Mouse (Mus musculus) splenic B cell, adult 2 months (primary cell): Measurements from ENCODE around the gene Cdc14a.

Source experiments
- DNase-seq: peaks from one replicate; pipeline ENCODE4 v3.0.0-alpha.2; 2011; ENCODE audit warnings: low read depth, low spot score
- H3K27me3 ChIP-seq: 2 replicates; pipeline ENCODE4 v1.6.1; 2012; ENCODE audit warnings: mild to moderate bottlenecking, low read length, moderate library complexity, mixed read lengths; ENCODE audit not compliant: control insufficient read depth, poor library complexity, insufficient read depth, severe bottlenecking
- H3K36me3 ChIP-seq: 2 replicates; pipeline ENCODE4 v1.6.1; 2012; ENCODE audit warnings: mild to moderate bottlenecking, low read length, moderate library complexity, mixed read lengths; ENCODE audit not compliant: control insufficient read depth, poor library complexity, insufficient read depth, severe bottlenecking

The Cdc14a gene

DNA sequence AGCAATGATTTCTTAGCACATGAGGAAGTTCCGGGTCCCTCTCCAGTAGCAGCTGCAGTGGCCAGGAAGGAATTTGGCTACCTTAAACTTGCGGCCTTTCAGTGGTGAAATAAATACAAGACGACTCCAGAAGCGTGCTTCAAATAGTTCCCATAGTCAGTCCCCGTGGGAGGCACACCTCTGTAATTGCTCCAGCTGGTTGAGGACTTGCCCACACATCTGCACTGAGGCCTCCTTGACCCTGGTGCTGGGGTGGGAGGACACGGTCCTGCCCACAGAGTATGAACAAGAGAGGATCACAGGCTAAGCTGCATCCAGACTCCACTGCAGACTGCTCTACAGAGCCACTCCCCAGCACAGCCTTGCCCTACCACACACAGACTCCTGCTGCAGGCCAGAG is 85.2 kb downstream of the Cdc14a start:
- no peak for DNase-seq
- H3K27me3 ChIP-seq = no peaks in the 10 kb centered on the region
- H3K36me3 ChIP-seq = peaks cover 2% of the 10 kb centered on the region; the same call in 1 of the 2 replicates

DNA sequence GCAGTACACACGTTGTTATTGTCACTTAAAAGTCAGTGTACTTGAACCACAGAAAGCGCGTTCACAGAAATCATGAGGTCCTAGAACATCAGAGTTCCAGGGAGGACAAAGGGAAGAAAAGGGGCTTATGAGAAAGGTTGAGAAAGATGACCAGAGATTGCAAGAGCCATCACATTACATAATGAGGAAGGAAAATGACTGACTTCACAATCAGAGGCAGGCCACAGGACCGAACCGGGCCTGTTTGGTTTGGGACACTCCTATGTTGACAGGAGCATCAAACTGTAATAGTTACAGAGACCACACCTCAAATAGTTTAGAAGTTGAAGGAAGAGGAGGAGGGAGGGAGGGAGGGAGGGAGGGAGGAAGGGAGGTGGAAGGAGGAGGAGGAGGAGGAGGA is 86.0 kb downstream of the Cdc14a start:
- Histone ChIP-seq H3K27me3 (no peaks in the 10 kb centered on the region), H3K36me3 (peaks cover 2% of the 10 kb centered on the region; the same call in 1 of the 2 replicates)
- DNase-seq = no peak

DNA sequence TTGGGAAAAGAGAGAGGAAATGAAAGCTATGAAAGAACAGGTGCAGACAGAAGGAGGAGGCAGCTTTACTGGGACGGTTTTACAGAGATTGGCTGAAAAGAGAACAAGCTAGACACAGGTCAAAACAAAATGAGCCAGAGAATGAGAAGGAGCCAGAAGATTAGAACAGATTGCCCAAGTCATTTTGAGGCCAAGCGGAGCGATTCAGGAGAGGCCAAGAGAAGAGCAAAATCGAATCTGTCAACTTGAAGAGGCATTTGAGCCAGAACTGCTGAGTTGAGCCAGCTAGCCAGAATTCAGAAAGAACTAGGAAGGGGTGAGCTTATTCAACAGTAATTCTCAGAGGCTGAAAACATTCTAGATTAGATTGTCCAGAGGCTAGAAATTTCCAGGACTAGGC is 88.8 kb downstream of the Cdc14a start:
- no peak for DNase-seq
- peaks cover 2% of the 10 kb centered on the region; the same call in 1 of the 2 replicates for H3K36me3 ChIP-seq
- no peaks in the 10 kb centered on the region for H3K27me3 ChIP-seq

DNA sequence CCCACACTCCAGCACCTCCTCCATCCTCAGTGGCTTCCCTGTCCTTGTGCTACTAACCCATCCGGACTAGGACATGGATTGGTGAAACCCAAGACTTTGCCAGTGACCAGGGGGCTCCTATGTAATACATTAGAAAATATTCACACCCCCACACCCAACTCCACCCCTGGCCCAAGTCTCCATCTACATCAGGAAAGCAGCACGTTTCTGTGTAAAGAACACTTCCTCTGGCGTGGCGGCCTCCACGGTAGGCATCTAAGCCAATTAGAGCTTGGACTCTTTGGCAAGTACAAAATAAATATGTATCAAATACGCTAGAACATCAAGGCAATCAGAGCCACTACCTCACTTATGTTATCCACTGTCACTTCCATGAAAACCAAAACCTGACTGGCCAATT is 90.1 kb downstream of the Cdc14a start:
- Histone ChIP-seq H3K36me3 (peaks cover 2% of the 10 kb centered on the region; the same call in 1 of the 2 replicates), H3K27me3 (no peaks in the 10 kb centered on the region)
- no peak for DNase-seq

DNA sequence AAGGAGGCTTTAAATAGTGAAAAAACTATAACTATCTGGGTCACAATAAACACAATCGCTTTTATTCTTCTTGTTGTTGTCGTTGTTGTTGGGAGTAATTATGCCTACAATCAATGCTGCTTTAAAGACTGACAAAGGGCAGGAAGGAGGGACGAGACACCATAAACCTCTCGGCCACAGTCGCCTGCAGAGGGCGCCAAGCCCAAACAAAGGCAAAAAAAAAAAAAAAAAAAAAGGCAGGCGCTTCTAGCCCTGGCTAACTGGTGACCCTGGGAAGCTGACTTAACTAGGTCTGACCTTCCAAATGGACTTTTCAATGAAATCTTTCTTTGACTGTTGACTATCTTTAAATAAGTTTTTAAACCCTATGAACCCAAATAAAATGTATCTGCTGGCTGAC is 90.6 kb downstream of the Cdc14a start:
- peaks cover 2% of the 10 kb centered on the region; the same call in 1 of the 2 replicates for H3K36me3 ChIP-seq
- peak; percentile 60 for DNase-seq
- no peaks in the 10 kb centered on the region for H3K27me3 ChIP-seq

DNA sequence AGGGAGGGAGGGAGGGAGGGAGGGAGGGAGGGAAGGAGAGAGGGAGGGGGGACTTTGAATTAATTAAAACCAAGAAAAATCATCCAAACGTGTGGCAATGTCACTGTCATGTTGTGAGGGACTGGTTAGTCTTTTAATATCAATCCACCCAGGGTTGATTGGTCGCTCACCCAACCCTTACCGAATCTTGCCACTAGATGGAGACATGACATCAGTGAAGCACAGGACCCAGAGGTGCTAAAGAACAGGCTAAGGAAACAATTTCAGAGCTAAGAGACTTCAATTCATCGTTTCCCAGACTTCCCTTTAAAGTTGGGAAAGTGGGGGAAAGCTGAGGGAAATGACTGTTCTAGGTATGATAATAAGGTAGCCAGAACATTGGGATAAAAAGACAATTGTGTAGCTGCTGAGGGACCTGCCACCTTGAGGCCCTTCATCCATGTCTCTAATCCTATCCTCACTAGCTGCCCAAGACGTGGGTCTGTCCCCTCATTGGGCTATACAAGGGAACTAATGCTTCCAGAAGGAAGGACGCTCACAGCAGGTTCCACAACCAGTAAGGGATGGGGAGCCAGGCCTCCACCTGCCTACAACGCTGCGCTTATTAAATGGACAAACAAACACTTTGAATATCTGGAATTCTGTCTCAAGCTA is 91.9 kb downstream of the Cdc14a start:
- Histone ChIP-seq H3K36me3 (peaks cover 2% of the 10 kb centered on the region; the same call in 1 of the 2 replicates), H3K27me3 (no peaks in the 10 kb centered on the region)
- peak; percentile 80 for DNase-seq

DNA sequence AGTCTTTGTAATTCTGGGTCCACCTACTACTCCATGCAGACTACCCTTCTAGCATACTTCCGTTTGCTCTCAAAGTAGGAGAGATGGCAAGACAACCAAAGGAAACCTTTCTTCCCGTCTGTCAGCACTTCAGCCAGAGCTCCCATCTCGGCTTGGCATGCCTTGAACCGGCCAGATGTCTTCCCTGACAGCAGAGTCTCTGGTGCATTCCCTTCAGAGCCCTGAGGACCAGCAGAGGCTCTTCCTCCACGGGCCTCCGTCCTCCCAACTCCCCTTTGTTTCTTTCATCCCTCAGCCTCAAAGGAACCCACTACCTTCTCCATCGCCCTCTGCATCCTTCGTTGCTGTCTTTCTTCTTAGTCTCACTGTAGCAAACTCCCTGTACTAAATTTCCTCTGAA is 93.9 kb downstream of the Cdc14a start:
- H3K36me3 ChIP-seq = peaks cover 2% of the 10 kb centered on the region; the same call in 1 of the 2 replicates
- DNase-seq = no peak

DNA sequence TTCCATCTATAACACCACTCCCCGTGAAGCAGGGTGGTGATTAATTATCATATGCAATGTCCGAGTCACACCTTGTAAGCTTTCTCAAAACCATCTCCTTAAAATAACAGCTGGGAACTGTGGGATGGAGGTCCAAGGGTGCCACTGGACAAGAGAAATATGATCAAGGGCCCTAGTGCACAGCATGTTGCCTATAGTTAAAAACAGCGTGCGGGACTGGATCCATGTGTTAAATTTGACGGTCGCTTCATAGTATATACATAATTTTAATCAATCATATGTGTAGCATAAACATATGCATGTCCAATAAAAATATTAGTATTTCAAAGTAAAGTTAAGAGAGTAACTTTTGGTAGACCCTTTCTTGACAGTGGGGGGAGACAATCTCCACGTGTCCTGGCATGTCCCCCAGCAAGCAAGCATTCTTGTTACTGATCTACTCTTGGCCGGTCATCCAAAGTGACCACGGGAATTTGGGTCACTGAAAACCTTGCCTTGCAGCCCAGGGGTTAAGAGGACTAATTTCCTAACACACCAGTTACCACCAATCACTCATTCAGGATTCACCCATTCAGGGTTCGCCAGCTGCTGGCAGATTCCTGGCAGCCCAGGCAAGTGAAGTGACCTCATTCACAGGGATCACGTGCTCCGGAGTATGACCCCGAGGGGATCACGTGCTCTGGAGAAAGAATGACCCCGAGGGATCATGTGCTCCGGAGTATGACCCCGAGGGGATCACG is 94.6 kb downstream of the Cdc14a start:
- H3K27me3 ChIP-seq = no peaks in the 10 kb centered on the region
- peaks cover 2% of the 10 kb centered on the region; the same call in 1 of the 2 replicates for H3K36me3 ChIP-seq
- DNase-seq = no peak

More for the DNA sequence above, 93.9 kb downstream of the Cdc14a start:
- no peaks in the 10 kb centered on the region for H3K27me3 ChIP-seq

DNA sequence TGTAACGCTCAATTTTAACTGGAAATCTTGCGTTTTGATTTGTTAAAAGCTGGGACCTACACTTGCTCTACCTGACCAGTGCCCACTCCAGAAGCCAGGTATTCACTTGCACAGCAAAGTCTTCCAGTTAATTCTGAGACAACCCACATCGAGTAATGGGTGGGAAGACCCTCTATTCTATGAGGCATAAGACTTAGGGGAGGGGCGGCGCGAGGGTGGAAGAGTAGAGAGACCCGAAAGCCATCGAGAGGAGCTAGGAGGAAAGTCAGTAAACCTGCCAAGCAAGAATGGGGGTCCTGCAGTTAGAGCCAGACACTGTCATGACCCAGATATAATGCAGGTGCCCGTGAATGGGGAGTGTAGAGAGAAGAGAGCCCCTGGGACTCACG is 96.2 kb downstream of the Cdc14a start:
- H3K27me3 ChIP-seq = no peaks in the 10 kb centered on the region
- H3K36me3 ChIP-seq = peaks cover 2% of the 10 kb centered on the region; the same call in 1 of the 2 replicates
- no peak for DNase-seq

DNA sequence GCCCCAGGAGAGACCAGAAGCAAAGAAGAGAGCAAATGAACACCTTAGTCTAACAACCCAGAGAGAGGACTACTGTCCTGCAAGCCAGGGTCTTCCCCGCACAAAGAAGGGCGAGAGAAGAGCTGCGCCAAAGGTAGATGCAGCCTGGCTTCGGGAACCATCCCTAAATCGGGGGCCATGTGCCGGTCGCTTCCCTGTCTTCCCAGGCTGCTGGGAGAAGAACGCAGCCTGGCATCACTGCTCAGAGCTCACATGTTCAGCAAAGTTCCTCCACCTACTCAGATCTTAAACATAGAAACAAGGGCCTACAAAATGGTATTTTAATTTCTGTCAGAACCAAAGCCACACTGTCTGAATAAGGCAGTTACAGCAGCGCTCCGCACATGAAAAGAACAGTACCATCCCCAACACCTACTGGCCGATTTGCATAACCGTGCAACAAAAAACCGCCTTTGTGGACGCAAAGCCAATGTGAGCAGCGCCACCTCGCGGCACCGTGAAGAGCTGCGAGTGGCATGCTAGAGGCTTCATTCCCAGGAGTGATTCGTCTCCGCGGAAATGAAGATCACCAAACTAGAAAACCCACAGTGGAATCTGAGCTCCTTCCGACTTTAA is 96.7 kb downstream of the Cdc14a start:
- Histone ChIP-seq H3K27me3 (no peaks in the 10 kb centered on the region), H3K36me3 (peaks cover 2% of the 10 kb centered on the region; the same call in 1 of the 2 replicates)
- DNase-seq = peak; percentile 81

DNA sequence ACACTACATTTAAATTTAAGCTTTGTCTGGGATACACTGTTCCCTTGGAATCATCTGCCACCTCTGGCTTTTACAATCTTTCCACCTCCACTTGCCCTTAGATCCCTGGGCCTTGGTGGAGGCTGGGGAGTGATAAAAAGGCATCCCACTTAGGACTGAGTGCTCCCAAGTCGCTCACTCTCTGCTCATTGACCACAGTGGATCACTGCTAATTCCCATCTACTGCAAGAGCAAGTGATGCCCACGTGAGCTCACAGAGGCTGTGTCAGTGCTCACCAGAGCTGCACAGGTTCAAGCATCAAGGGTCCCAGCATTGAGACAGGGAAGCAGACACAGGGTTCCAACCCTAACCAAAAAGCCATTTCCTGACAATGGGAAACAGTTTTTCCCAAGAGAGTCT is 98.3 kb downstream of the Cdc14a start:
- DNase-seq = no peak
- peaks cover 2% of the 10 kb centered on the region; the same call in 1 of the 2 replicates for H3K36me3 ChIP-seq
- H3K27me3 ChIP-seq = no peaks in the 10 kb centered on the region

DNA sequence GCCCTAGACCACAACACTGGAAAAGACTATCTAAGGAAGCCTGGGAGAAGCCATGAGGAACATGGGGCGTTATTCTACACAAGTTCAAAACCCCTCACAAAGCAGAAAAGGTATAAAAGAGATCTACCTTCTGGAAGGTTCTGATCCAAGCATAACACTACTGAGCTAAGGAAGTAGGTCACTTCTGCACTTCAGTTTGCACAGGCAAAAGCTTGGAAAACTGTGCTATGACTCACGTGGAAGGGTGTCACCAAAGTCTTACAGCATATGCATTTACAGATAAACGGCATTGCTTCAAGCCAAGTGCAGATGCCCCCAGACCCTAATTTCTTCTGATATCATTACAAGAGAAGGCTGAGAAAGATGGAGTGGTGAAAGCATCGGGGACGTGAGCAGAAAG is 104.1 kb downstream of the Cdc14a start:
- Histone ChIP-seq H3K27me3 (no peaks in the 10 kb centered on the region), H3K36me3 (peaks cover 5% of the 10 kb centered on the region)
- no peak for DNase-seq

DNA sequence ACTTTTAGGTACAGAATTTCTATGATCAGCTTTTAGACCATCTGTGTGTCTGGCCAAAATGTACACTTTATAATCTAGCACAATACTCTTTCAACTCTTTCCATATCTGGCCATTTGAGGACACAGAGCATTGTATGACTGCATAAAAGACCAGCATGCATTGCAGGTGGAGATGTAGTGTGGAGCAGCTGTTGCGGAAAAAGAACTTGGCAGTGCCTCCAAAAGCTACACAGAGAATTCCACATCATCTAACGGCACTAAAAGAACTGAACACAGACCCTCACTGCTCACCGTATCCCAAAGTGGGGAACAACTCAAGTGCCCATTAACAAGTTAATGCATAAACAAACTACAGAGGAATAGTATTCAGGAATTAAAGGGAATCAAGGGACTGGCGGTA is 112.0 kb downstream of the Cdc14a start:
- Histone ChIP-seq H3K36me3 (no peaks in the 10 kb centered on the region; the same call in 1 of the 2 replicates), H3K27me3 (no peaks in the 10 kb centered on the region)
- no peak for DNase-seq

DNA sequence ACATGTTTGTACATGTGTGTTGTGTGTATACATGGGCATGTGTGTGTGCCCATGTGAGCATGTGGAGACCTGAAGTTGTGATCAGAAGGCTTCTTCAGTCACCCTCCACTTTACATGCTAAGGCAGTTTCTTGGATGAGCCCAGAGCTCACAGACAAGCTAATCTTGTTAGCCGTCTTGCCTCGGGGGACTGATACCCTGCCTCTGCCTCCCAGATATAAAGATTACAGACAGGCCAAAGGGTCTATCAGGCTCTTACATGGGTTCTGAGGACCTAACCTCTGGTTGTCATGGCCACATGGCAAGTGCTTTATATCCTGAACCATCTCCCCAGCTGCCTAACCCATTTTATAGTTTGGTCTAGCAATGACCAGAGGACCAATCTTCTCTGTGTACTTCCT is 112.7 kb downstream of the Cdc14a start:
- Histone ChIP-seq H3K36me3 (no peaks in the 10 kb centered on the region; the same call in 1 of the 2 replicates), H3K27me3 (no peaks in the 10 kb centered on the region)
- no peak for DNase-seq

DNA sequence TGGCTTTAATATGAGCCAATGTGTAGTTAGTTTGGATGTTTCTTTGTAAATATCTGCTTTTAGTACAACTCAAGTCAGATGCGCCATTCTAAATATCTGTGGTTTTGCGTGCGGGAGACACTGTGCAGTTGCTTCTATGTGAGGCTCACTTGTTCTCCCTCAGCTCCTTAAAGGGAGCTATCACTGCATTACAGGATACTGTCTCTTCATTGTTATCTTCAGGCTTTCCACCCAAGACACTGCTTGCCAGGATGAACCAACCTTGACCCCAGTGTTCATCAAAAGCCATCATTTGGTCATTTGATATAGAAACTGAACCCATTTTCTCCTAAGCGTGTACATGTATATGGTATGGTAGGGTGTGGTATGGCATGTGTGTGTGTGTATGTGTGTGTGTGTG is 113.2 kb downstream of the Cdc14a start:
- Histone ChIP-seq H3K27me3 (no peaks in the 10 kb centered on the region), H3K36me3 (no peaks in the 10 kb centered on the region; the same call in 1 of the 2 replicates)
- no peak for DNase-seq
